ENCODE assay signal across 9 mouse cellular contexts in genomic region chr9:57637741-57638322, GRCm38 (mm10). TPM values are rescaled to one million over a fixed set of nuclear protein-coding genes. Genes with fewer than 3 reads are reported as not detected.
DNase-seq lines count a peak whose midpoint lies in the region; ATAC-seq and TF ChIP-seq lines count a peak whose summit lies in the region.
"Had no signal": no experiment of that assay in that cellular context is flagged by ENCODE, and none has a peak within 500 bp of the region (broad histone marks: within the 10 kb centered on the region; RNA-seq: fewer than 3 reads in every experiment).

No protein-coding gene starts in this region.

- H3K9ac ChIP-seq in liver, embryonic 14.5 days (replicated peaks) = no peak overlapping the region; the same call in 1 of the 2 replicates

- H3K4me1 ChIP-seq in liver, embryonic 14.5 days (replicated peaks; ENCODE audit: control insufficient read depth in 2 of 2, insufficient read depth in 2 of 2, low read length in 1 of 2) = peaks cover 62 to 65% of the 10 kb centered on the region in 2 experiments

- H3K27me3 ChIP-seq in liver, embryonic 14.5 days (ENCODE audit: control insufficient read depth, insufficient read depth, low read length) = no peaks in the 10 kb centered on the region

- no peak overlapping the region for H3K4me3 ChIP-seq in liver, embryonic 14.5 days (ENCODE audit: insufficient read depth in 1 of 2, low read depth in 2 of 2, low read length in 2 of 2)

- no peak for TF ChIP-seq EP300 in liver, embryonic 14.5 days (IDR thresholded peaks at IDR 0.05; ENCODE audit: low read depth)

- DNase-seq in layer of hippocampus, adult 11-12 months (ENCODE audit: low spot score) = peak; percentile 65
- DNase-seq in layer of hippocampus, postnatal 14 days (ENCODE audit: low spot score in 2 of 2) = no peak
- DNase-seq in MN1 (ENCODE audit: low spot score) = peak; percentile 57
- peak; percentile 74 for DNase-seq in gastrocnemius, postnatal 10 days
- DNase-seq in induced T-regulatory cell, adult 2 months (ENCODE audit: low read depth) = peak; percentile 55
- DNase-seq in liver, embryonic 14.5 days (ENCODE audit: low read depth in 3 of 3, low spot score in 3 of 3) = no peak
- DNase-seq in ovary, postnatal 36 days (ENCODE audit: low spot score) = peak; percentile 54

- TF ChIP-seq CTCF in liver, embryonic 14.5 days (IDR thresholded peaks at IDR 0.05; ENCODE audit: low read depth) = no peak

- no peaks in the 10 kb centered on the region for H3K36me3 ChIP-seq in liver, embryonic 14.5 days (replicated peaks; ENCODE audit: control insufficient read depth, insufficient read depth, low read depth)

- peak overlapping the region; percentile 75 for H3K4me2 ChIP-seq in liver, embryonic 14.5 days (ENCODE audit: low read depth)

- ATAC-seq in liver, embryonic 14.5 days (ENCODE audit: insufficient read depth) = no peak
- ATAC-seq in cerebellum, adult (ENCODE audit: insufficient number of reproducible peaks, low FRiP score, low TSS enrichment) = no peak

- no peaks in the 10 kb centered on the region for H3K9me3 ChIP-seq in liver, embryonic 14.5 days (ENCODE audit: control insufficient read depth, low read length)

- no peak overlapping the region for H3K27ac ChIP-seq in liver, embryonic 14.5 days

- 15% methylated on average over 6 of the region's 6 CpGs for WGBS in liver, embryonic 14.5 days (ENCODE audit: insufficient replicate concordance)

RNA-seq across cellular contexts. Expression of gene Csk, which starts 15.6 kb away (rescaled TPM):
- total RNA-seq in layer of hippocampus, postnatal 14 days (2021) = 10 to 100 TPM; 41.6 to 49.5 TPM
- total RNA-seq in gastrocnemius, postnatal 10 days (2021) = 10 to 100 TPM; 19.3 to 31.7 TPM
- polyA plus RNA-seq in liver, embryonic 14.5 days (2012; rRNA removed) = 22.7 and 26.3 TPM in 2 replicates
- polyA plus RNA-seq in liver, embryonic 14.5 days (2014; fragmentation: Nextera tagmentation; extraction: Ambion mirVana) = 11.1 and 13.8 TPM in 2 replicates

RNA-seq across cellular contexts. Expression of gene Lman1l, which starts 17.3 kb away (rescaled TPM):
- not detected for total RNA-seq in layer of hippocampus, postnatal 14 days (2021)
- not detected for total RNA-seq in gastrocnemius, postnatal 10 days (2021)
- not detected in 2 replicates for polyA plus RNA-seq in liver, embryonic 14.5 days (2012; rRNA removed)
- not detected in 2 replicates for polyA plus RNA-seq in liver, embryonic 14.5 days (2014; fragmentation: Nextera tagmentation; extraction: Ambion mirVana)
- total RNA-seq: layer of hippocampus, adult 18-20 months had no signal

RNA-seq across cellular contexts. Expression of gene Cplx3, which starts 31.8 kb away (rescaled TPM):
- 1 to 10 TPM; 2.4 to 3.2 TPM for total RNA-seq in layer of hippocampus, postnatal 14 days (2021)
- not detected for total RNA-seq in gastrocnemius, postnatal 10 days (2021)
- not detected in 2 replicates for polyA plus RNA-seq in liver, embryonic 14.5 days (2012; rRNA removed)
- not detected in 2 replicates for polyA plus RNA-seq in liver, embryonic 14.5 days (2014; fragmentation: Nextera tagmentation; extraction: Ambion mirVana)

RNA-seq across cellular contexts. Expression of gene Cyp1a2, which starts 45.7 kb away (rescaled TPM):
- not detected for total RNA-seq in layer of hippocampus, postnatal 14 days (2021)
- under 1 TPM in 1 of 2 experiments, not detected in 1; 0.14 TPM for total RNA-seq in gastrocnemius, postnatal 10 days (2021)
- polyA plus RNA-seq in liver, embryonic 14.5 days (2012; rRNA removed) = 0.06 and 0.11 TPM in 2 replicates
- 0.11 and 0.18 TPM in 2 replicates for polyA plus RNA-seq in liver, embryonic 14.5 days (2014; fragmentation: Nextera tagmentation; extraction: Ambion mirVana)
- total RNA-seq: layer of hippocampus, adult 18-20 months had no signal

RNA-seq across cellular contexts. Expression of gene Ulk3, which starts 48.6 kb away (rescaled TPM):
- total RNA-seq in layer of hippocampus, postnatal 14 days (2021) = 10 to 100 TPM; 24.1 to 24.5 TPM
- 10 to 100 TPM in 1 of 2 experiments, 1 to 10 TPM in 1; 7.6 to 12.2 TPM for total RNA-seq in gastrocnemius, postnatal 10 days (2021)
- 4.5 and 5.1 TPM in 2 replicates for polyA plus RNA-seq in liver, embryonic 14.5 days (2012; rRNA removed)
- 2.0 and 2.3 TPM in 2 replicates for polyA plus RNA-seq in liver, embryonic 14.5 days (2014; fragmentation: Nextera tagmentation; extraction: Ambion mirVana)

Comparison
In these comparisons a context has a peak if more than half of its experiments do, and no peak if none do; other contexts are left out.
1. DNase-seq: peak in layer of hippocampus, adult 11-12 months (single experiment), MN1 (single experiment), gastrocnemius, postnatal 10 days (single experiment), induced T-regulatory cell, adult 2 months (single experiment) and ovary, postnatal 36 days (single experiment); none in layer of hippocampus, postnatal 14 days (0 of 2) and liver, embryonic 14.5 days (0 of 3).